Mouse (Mus musculus) MEL (cell line): ENCODE results near the gene Gbp8.
"Not testable (repeated sequence)": the region's sequence is repeated elsewhere in the genome, so short reads cannot be mapped to it uniquely, and the experiment has no call there.

ENCODE experiments used
- CTCF ChIP-seq, 3 experiments: IDR thresholded peaks in 2 of 3; conservative IDR thresholded peaks in 1 of 3; 2 replicates each; pipeline ENCODE4 v1.5.1; 2011 to 2012; ENCODE audit warnings: low read length in 3 of 3, low read depth in 2 of 3, mild to moderate bottlenecking in 2 of 3, improper control_type of control experiment in 1 of 3, inconsistent platforms in 1 of 3, mixed read lengths in 1 of 3, moderate library complexity in 1 of 3; ENCODE audit not compliant: control insufficient read depth in 1 of 3, insufficient read depth in 1 of 3, poor library complexity in 1 of 3, severe bottlenecking in 1 of 3
- E2F4 ChIP-seq: IDR thresholded peaks from 2 replicates; pipeline ENCODE4 v1.6.1; 2011; ENCODE audit warnings: low read depth, low read length, improper control_type of control experiment, borderline replicate concordance
- GATA1 ChIP-seq: IDR thresholded peaks from 2 replicates; pipeline ENCODE4 v1.6.1; 2011; ENCODE audit warnings: low read depth, low read length, improper control_type of control experiment
- TAL1 ChIP-seq: IDR thresholded peaks from 2 replicates; pipeline ENCODE4 v1.6.1; 2012; ENCODE audit warnings: mild to moderate bottlenecking, inconsistent platforms, low read length, moderate library complexity, mixed read lengths
- TCF12 ChIP-seq: IDR thresholded peaks from 2 replicates; pipeline ENCODE4 v1.6.1; 2014; ENCODE audit warnings: low read depth, mild to moderate bottlenecking, inconsistent platforms, low read length, improper control_type of control experiment, moderate library complexity
- USF1 ChIP-seq: IDR thresholded peaks from 2 replicates; pipeline ENCODE4 v1.6.1; 2014; ENCODE audit warnings: low read depth, mild to moderate bottlenecking, inconsistent platforms, low read length, improper control_type of control experiment, moderate library complexity

- not testable (repeated sequence) for TF ChIP-seq USF1; E2F4; GATA1; TAL1; CTCF (IDR thresholded peaks at IDR 0.05 in 2 of 3, conservative IDR thresholded peaks at IDR 0.05 in 1 of 3; ENCODE audit: control insufficient read depth in 1 of 3, insufficient read depth in 1 of 3, low read depth in 2 of 3, low read length in 3 of 3, poor library complexity in 1 of 3, severe bottlenecking in 1 of 3); TCF12
Observed at GRCm38 (mm10) chr5:105068356-105068755, 71.0 kb downstream of the Gbp8 start.
